Mouse (Mus musculus) G1E (cell line): ENCODE measurements around the gene Itih2.

ENCODE experiments used
- CTCF ChIP-seq: IDR thresholded peaks from 2 replicates; pipeline ENCODE4 v1.5.1; 2012; ENCODE audit warnings: low read depth, low read length, inconsistent platforms, mixed read lengths
- GATA1 ChIP-seq: IDR thresholded peaks from 2 replicates; pipeline ENCODE4 v1.6.1; 2012; ENCODE audit warnings: borderline replicate concordance, low read length, inconsistent platforms, mixed read lengths
- GATA2 ChIP-seq: IDR thresholded peaks from 2 replicates; pipeline ENCODE4 v1.6.1; 2012; ENCODE audit warnings: low read depth, low read length, inconsistent platforms, borderline replicate concordance
- POLR2AphosphoS5 ChIP-seq: IDR thresholded peaks from 2 replicates; pipeline ENCODE4 v1.6.1; 2012; ENCODE audit warnings: low read depth, low read length, inconsistent platforms; ENCODE audit not compliant: insufficient replicate concordance
- TAL1 ChIP-seq: conservative IDR thresholded peaks from 2 replicates; pipeline ENCODE4 v1.6.1; 2012; ENCODE audit warnings: low read depth, low read length, inconsistent platforms, mixed read lengths

DNA sequence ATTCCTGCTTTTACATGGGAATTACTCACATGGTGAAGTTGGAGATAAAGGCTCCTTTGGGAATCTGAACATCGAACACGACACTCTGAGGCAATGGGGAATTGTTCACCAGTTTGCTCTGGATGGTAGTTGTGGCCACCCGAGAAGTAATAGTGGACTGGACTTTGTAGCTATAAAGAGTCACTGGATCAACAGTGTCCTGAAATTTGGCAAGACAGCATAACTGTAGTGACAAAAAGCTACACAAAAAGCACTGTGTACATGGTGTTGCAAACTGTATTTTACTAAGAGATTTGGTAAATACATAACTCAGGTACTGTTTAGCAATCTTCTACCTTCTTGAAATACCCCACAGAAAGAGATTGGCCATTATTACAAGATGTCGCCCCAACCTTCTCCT is 5.1 kb downstream of the Itih2 start:
- TF ChIP-seq GATA1 (no peak), CTCF (no peak), POLR2AphosphoS5 (no peak), GATA2 (no peak), TAL1 (no peak)
